Mouse (Mus musculus): ENCODE data around the gene Cisd3. TPM values are rescaled to one million over a fixed set of nuclear protein-coding genes. Genes with fewer than 3 reads are reported as not detected.
A peak's percentile ranks its signal among the peaks of the same experiment; 100 is the strongest.

Cisd3 gene
- total RNA-seq, 2 experiments from 2014 or later = 165 to 273 TPM

GRCm38 (mm10) chr11:97684063-97684680, 1.5 kb upstream of the Cisd3 start:
- no peak for DNase-seq (ENCODE audit: low spot score in 2 of 2)

GRCm38 (mm10) chr11:97684766-97685165, 860 bp upstream of the Cisd3 start:
- no peak for DNase-seq (ENCODE audit: low spot score in 2 of 2)

GRCm38 (mm10) chr11:97686322-97686908, 789 bp downstream of the Cisd3 start:
- DNase-seq (ENCODE audit: low spot score in 2 of 2) = no peak

GRCm38 (mm10) chr11:97687061-97687460, 1.4 kb downstream of the Cisd3 start:
- no peak for DNase-seq (ENCODE audit: low spot score in 2 of 2)

GRCm38 (mm10) chr11:97689861-97690260, 4.2 kb downstream of the Cisd3 start:
- peak in 1 of 2 experiments; percentile 73 for DNase-seq (ENCODE audit: low spot score in 2 of 2)

- no peak for DNase-seq (ENCODE audit: low spot score in 2 of 2)
Measured at GRCm38 (mm10) chr11:97694435-97694834, 8.8 kb downstream of the Cisd3 start.

GRCm38 (mm10) chr11:97694921-97695711, 9.5 kb downstream of the Cisd3 start:
- no peak for DNase-seq (ENCODE audit: low spot score in 2 of 2)

- DNase-seq (ENCODE audit: low spot score in 2 of 2) = no peak
Measured at GRCm38 (mm10) chr11:97695712-97696401, 10.2 kb downstream of the Cisd3 start.

- no peak for DNase-seq (ENCODE audit: low spot score in 2 of 2)
Measured at GRCm38 (mm10) chr11:97696669-97697068, 11.0 kb downstream of the Cisd3 start.

- no peak for DNase-seq (ENCODE audit: low spot score in 2 of 2)
Measured at GRCm38 (mm10) chr11:97697199-97697890, 11.7 kb downstream of the Cisd3 start.

- DNase-seq (ENCODE audit: low spot score in 2 of 2) = no peak
Measured at GRCm38 (mm10) chr11:97697891-97698529, 12.4 kb downstream of the Cisd3 start.

- DNase-seq (ENCODE audit: low spot score in 2 of 2) = peak; percentile 74 to 78
Measured at GRCm38 (mm10) chr11:97698741-97699611, 13.3 kb downstream of the Cisd3 start.

GRCm38 (mm10) chr11:97699626-97700002, 14.0 kb downstream of the Cisd3 start:
- DNase-seq (ENCODE audit: low spot score in 2 of 2) = peak; percentile 72 to 76

GRCm38 (mm10) chr11:97700003-97700745, 14.5 kb downstream of the Cisd3 start, which contains the start of gene Pcgf2:
TSS of gene Pcgf2 (minus strand) at chr11:97700497.
- DNase-seq (ENCODE audit: low spot score in 2 of 2) = peak; percentile 77 to 78

GRCm38 (mm10) chr11:97700746-97701580, 15.3 kb downstream of the Cisd3 start:
- DNase-seq (ENCODE audit: low spot score in 2 of 2) = no peak

GRCm38 (mm10) chr11:97701581-97702392, 16.2 kb downstream of the Cisd3 start:
- DNase-seq (ENCODE audit: low spot score in 2 of 2) = no peak

GRCm38 (mm10) chr11:97702393-97702745, 16.7 kb downstream of the Cisd3 start:
- DNase-seq (ENCODE audit: low spot score in 2 of 2) = peak; percentile 92 to 95
